Mouse (Mus musculus) liver, embryonic 13.5 days (tissue): ENCODE data around the gene Gm42417. TPM values are rescaled to one million over a fixed set of nuclear protein-coding genes. Genes with fewer than 3 reads are reported as not detected.
"Not testable (repeated sequence)": the region's sequence is repeated elsewhere in the genome, so short reads cannot be mapped to it uniquely, and the experiment has no call there.

Experiments
- ATAC-seq: fragments of 200-750 bp; cut with Nextera tagmentation; 2 replicates; pipeline ENCODE4 v1.8.0; 2017; ENCODE audit warnings: low read depth, mild to moderate bottlenecking, moderate number of reproducible peaks, moderate library complexity
- DNase-seq: peaks from one replicate; pipeline ENCODE4 v3.0.0; 2022
- H3K27ac ChIP-seq: fragments of 300-500 bp; sonication (generic); 2 replicates; pipeline ENCODE4 v1.5.1; 2015; ENCODE audit warnings: moderate library complexity, mild to moderate bottlenecking, inconsistent platforms
- H3K27me3 ChIP-seq: fragments of 300-500 bp; sonication (generic); 2 replicates; pipeline ENCODE4 v1.6.1; 2015; ENCODE audit warnings: mild to moderate bottlenecking, inconsistent platforms
- H3K36me3 ChIP-seq: fragments of 300-500 bp; sonication (generic); 2 replicates; pipeline ENCODE4 v1.6.1; 2015; ENCODE audit warnings: mild to moderate bottlenecking, inconsistent platforms
- H3K4me1 ChIP-seq: fragments of 300-500 bp; sonication (generic); replicated peaks from 2 replicates; pipeline ENCODE4 v1.6.1; 2015; ENCODE audit warnings: inconsistent platforms
- H3K4me2 ChIP-seq: fragments of 300-500 bp; sonication (generic); 2 replicates; pipeline ENCODE4 v1.6.1; 2015; ENCODE audit warnings: inconsistent platforms, mild to moderate bottlenecking, moderate library complexity
- H3K4me3 ChIP-seq: fragments of 300-500 bp; sonication (generic); replicated peaks from 2 replicates; pipeline ENCODE4 v1.5.1; 2015; ENCODE audit warnings: mild to moderate bottlenecking, inconsistent platforms
- H3K9ac ChIP-seq: fragments of 300-500 bp; sonication (generic); 2 replicates; pipeline ENCODE4 v1.6.1; 2015; ENCODE audit warnings: mild to moderate bottlenecking, inconsistent platforms
- H3K9me3 ChIP-seq: fragments of 300-500 bp; sonication (generic); replicated peaks from 2 replicates; pipeline ENCODE4 v1.6.1; 2016; ENCODE audit warnings: inconsistent platforms
- WGBS: fragments of 180-500 bp; shearing (Covaris S2); methylation state at CpG from one replicate; pipeline ENCODE4 v1.1.7; 2015; ENCODE audit not compliant: insufficient replicate concordance; 5-methylcytosine and 5-hydroxymethylcytosine counted together
- polyA plus RNA-seq: library from polyadenylated mRNA; unstranded; fragments of >200 nt; fragmentation: Nextera tagmentation; extraction: Ambion mirVana; gene quantifications from 2 replicates; pipeline ENCODE4 v1.2.1, GENCODE M21; 2015

Gene Gm42417
- polyA plus RNA-seq, 1 experiment from 2014 or later = not detected

- ATAC-seq (no peak), DNase-seq (no peak)
- Histone ChIP-seq H3K36me3 (peaks cover 25% of the 10 kb centered on the region), H3K27me3 (no peaks in the 10 kb centered on the region), H3K4me1 (peaks cover 25% of the 10 kb centered on the region), H3K27ac (no peak overlapping the region), H3K4me3 (no peak overlapping the region), H3K9ac (no peak overlapping the region), H3K4me2 (no peak overlapping the region), H3K9me3 (no peaks in the 10 kb centered on the region)
- 88% methylated on average over 9 of the region's 9 CpGs for WGBS
These were observed 3.7 kb upstream of the Gm42417 start for GRCm38 (mm10) chr1:36542925-36543324.

- ATAC-seq (no peak), DNase-seq (no peak)
- no peak overlapping the region for H3K4me3 ChIP-seq
- H3K27me3 ChIP-seq = no peaks in the 10 kb centered on the region
- no peaks in the 10 kb centered on the region for H3K9me3 ChIP-seq
- 87% methylated on average over 16 of the region's 16 CpGs for WGBS
- peaks cover 25% of the 10 kb centered on the region for H3K36me3 ChIP-seq
- H3K9ac ChIP-seq = no peak overlapping the region
- no peak overlapping the region for H3K4me2 ChIP-seq
- no peak overlapping the region for H3K27ac ChIP-seq
- peaks cover 20% of the 10 kb centered on the region for H3K4me1 ChIP-seq
These were observed 2.6 kb upstream of the Gm42417 start for GRCm38 (mm10) chr1:36541844-36542243.

- no peak overlapping the region for H3K9ac ChIP-seq
- H3K4me2 ChIP-seq = no peak overlapping the region
- no peak overlapping the region for H3K27ac ChIP-seq
- no peaks in the 10 kb centered on the region for H3K9me3 ChIP-seq
- no peak overlapping the region for H3K4me3 ChIP-seq
- peaks cover 25% of the 10 kb centered on the region for H3K36me3 ChIP-seq
- peaks cover 15% of the 10 kb centered on the region for H3K4me1 ChIP-seq
- DNase-seq = no peak
- no peaks in the 10 kb centered on the region for H3K27me3 ChIP-seq
- ATAC-seq = no peak
- WGBS = 85% methylated on average over 12 of the region's 12 CpGs
These were observed 1.6 kb upstream of the Gm42417 start for GRCm38 (mm10) chr1:36540807-36541206.

- 0 out of 2 replicates have a peak, but pooled peaks cover 10% of the 10 kb centered on the region for H3K4me1 ChIP-seq
- H3K27ac ChIP-seq = no peak overlapping the region
- H3K9me3 ChIP-seq = no peaks in the 10 kb centered on the region
- peaks cover 25% of the 10 kb centered on the region for H3K36me3 ChIP-seq
- H3K9ac ChIP-seq = no peak overlapping the region
- ATAC-seq (no peak), DNase-seq (no peak)
- no peaks in the 10 kb centered on the region for H3K27me3 ChIP-seq
- no peak overlapping the region for H3K4me2 ChIP-seq
- no peak overlapping the region for H3K4me3 ChIP-seq
- 79% methylated on average over 11 of the region's 11 CpGs for WGBS
These were observed 903 bp upstream of the Gm42417 start for GRCm38 (mm10) chr1:36540132-36540531.

- H3K9me3 ChIP-seq = no peaks in the 10 kb centered on the region
- DNase-seq (no peak), ATAC-seq (no peak)
- H3K36me3 ChIP-seq = peaks cover 25% of the 10 kb centered on the region
- H3K4me1 ChIP-seq = peaks cover 13% of the 10 kb centered on the region; the same call in 1 of the 2 replicates
- WGBS = 81% methylated on average over 4 of the region's 4 CpGs
- H3K4me2 ChIP-seq = no peak overlapping the region
- peak overlapping the region; percentile 37; the same call in 1 of the 2 replicates for H3K27ac ChIP-seq
- no peaks in the 10 kb centered on the region for H3K27me3 ChIP-seq
- H3K9ac ChIP-seq = no peak overlapping the region
- H3K4me3 ChIP-seq = no peak overlapping the region
These were observed 502 bp downstream of the Gm42417 start for GRCm38 (mm10) chr1:36538727-36539126.

- not testable (repeated sequence) for H3K4me3 ChIP-seq, H3K9me3 ChIP-seq, DNase-seq, H3K4me2 ChIP-seq, H3K27ac ChIP-seq, H3K9ac ChIP-seq, H3K27me3 ChIP-seq, ATAC-seq
- H3K4me1 ChIP-seq = peaks cover 13% of the 10 kb centered on the region; the same call in 1 of the 2 replicates
- H3K36me3 ChIP-seq = peaks cover 18% of the 10 kb centered on the region
- 77% methylated on average over 9 of the region's 9 CpGs for WGBS
These were observed 2.4 kb downstream of the Gm42417 start, which contains the start of gene Ankrd23 for GRCm38 (mm10) chr1:36536783-36537182. Gene Ankrd23 (minus strand): TSS chr1:36536883.

GRCm38 (mm10) chr1:36536397-36536728 is 2.9 kb downstream of the Gm42417 start:
- Histone ChIP-seq H3K9me3 (no peaks in the 10 kb centered on the region), H3K4me2 (no peak overlapping the region), H3K27ac (no peak overlapping the region; the same call in 1 of the 2 replicates), H3K4me3 (no peak overlapping the region), H3K9ac (no peak overlapping the region), H3K4me1 (peaks cover 13% of the 10 kb centered on the region; the same call in 1 of the 2 replicates), H3K27me3 (no peaks in the 10 kb centered on the region), H3K36me3 (peaks cover 14% of the 10 kb centered on the region)
- WGBS = 73% methylated on average over 8 of the region's 8 CpGs
- no peak for ATAC-seq
- DNase-seq = no peak

- Histone ChIP-seq H3K9ac (no peak overlapping the region), H3K9me3 (no peaks in the 10 kb centered on the region), H3K27me3 (no peaks in the 10 kb centered on the region), H3K36me3 (peaks cover 12% of the 10 kb centered on the region), H3K4me1 (peaks cover 13% of the 10 kb centered on the region; the same call in 1 of the 2 replicates), H3K27ac (no peak overlapping the region; the same call in 1 of the 2 replicates), H3K4me2 (no peak overlapping the region), H3K4me3 (no peak overlapping the region)
- 70% methylated on average over 11 of the region's 11 CpGs for WGBS
- no peak for ATAC-seq
- DNase-seq = no peak
These were observed 3.5 kb downstream of the Gm42417 start for GRCm38 (mm10) chr1:36535477-36536396.

- Histone ChIP-seq H3K9ac (no peak overlapping the region), H3K4me3 (no peak overlapping the region), H3K27me3 (no peaks in the 10 kb centered on the region), H3K9me3 (no peaks in the 10 kb centered on the region), H3K4me2 (no peak overlapping the region), H3K4me1 (peaks cover 13% of the 10 kb centered on the region; the same call in 1 of the 2 replicates), H3K36me3 (peaks cover 11% of the 10 kb centered on the region), H3K27ac (no peak overlapping the region)
- DNase-seq (no peak), ATAC-seq (no peak)
- 60% methylated on average over 6 of the region's 6 CpGs for WGBS
These were observed 4.6 kb downstream of the Gm42417 start for GRCm38 (mm10) chr1:36534595-36535058.

GRCm38 (mm10) chr1:36533546-36533945 is 5.7 kb downstream of the Gm42417 start:
- H3K9ac ChIP-seq = no peak overlapping the region
- H3K4me3 ChIP-seq = no peak overlapping the region
- no peak overlapping the region for H3K4me2 ChIP-seq
- H3K4me1 ChIP-seq = peaks cover 10% of the 10 kb centered on the region; the same call in 1 of the 2 replicates
- WGBS = 78% methylated on average over 6 of the region's 6 CpGs
- H3K9me3 ChIP-seq = no peaks in the 10 kb centered on the region
- no peak overlapping the region for H3K27ac ChIP-seq
- DNase-seq (no peak), ATAC-seq (no peak)
- H3K36me3 ChIP-seq = peaks cover 4% of the 10 kb centered on the region; the same call in 1 of the 2 replicates
- no peaks in the 10 kb centered on the region for H3K27me3 ChIP-seq

- ATAC-seq = no peak
- WGBS = 85% methylated on average over 12 of the region's 12 CpGs
- Histone ChIP-seq H3K27ac (no peak overlapping the region), H3K36me3 (no peaks in the 10 kb centered on the region), H3K4me2 (no peak overlapping the region), H3K9ac (no peak overlapping the region), H3K27me3 (no peaks in the 10 kb centered on the region), H3K4me1 (peaks cover 10% of the 10 kb centered on the region; the same call in 1 of the 2 replicates), H3K9me3 (no peaks in the 10 kb centered on the region), H3K4me3 (no peak overlapping the region)
- no peak for DNase-seq
These were observed 7.8 kb downstream of the Gm42417 start for GRCm38 (mm10) chr1:36531461-36531860.
